Mouse (Mus musculus): ENCODE results near the gene Cacna2d1. TPM values are rescaled to one million over a fixed set of nuclear protein-coding genes. Genes with fewer than 3 reads are reported as not detected.

Cacna2d1 gene
- polyA plus RNA-seq, 1 experiment, result 27.2 TPM

DNA sequence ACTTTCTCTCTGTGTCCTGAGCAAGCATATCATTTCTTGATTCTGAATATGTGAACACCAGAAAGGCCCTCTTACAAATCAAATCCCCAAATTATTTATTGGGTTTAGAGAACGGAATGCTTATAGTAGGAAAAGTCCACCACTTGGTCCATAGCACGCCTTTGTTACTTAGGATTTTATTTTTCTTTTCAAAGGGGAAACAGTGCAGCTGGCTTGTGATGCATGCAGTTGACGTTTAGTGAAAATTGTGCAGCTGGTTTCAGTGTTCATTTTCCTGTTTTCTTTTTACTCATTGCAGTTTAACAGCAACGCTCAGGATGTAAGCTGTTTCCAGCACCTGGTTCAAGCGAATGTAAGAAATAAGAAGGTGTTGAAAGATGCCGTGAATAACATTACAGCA lies 365.1 kb downstream of the Cacna2d1 start:
- Histone ChIP-seq H3K4me3 (no peak overlapping the region), H3K27me3 (ENCODE audit: control insufficient read depth, insufficient read depth, insufficient read length) (no peaks in the 10 kb centered on the region), H3K36me3 (ENCODE audit: control insufficient read depth, insufficient read depth) (peaks cover 18% of the 10 kb centered on the region), H3K79me2 (ENCODE audit: control insufficient read depth, insufficient read depth) (no peaks in the 10 kb centered on the region), H3ac (ENCODE audit: control insufficient read depth, insufficient read length) (no peak overlapping the region), H3K4me2 (ENCODE audit: low read depth) (no peak overlapping the region)
- TF ChIP-seq E2F4 (IDR thresholded peaks at IDR 0.05; ENCODE audit: insufficient read depth) (no peak), REST (IDR thresholded peaks at IDR 0.05; ENCODE audit: insufficient read depth, insufficient read length) (no peak), MYOD1 (IDR thresholded peaks at IDR 0.05; ENCODE audit: control insufficient read depth in 1 of 3, insufficient read length in 2 of 3, low read depth in 2 of 3) (no peak), TCF12 (IDR thresholded peaks at IDR 0.05; ENCODE audit: insufficient read depth, poor library complexity, severe bottlenecking) (no peak), CEBPB (IDR thresholded peaks at IDR 0.05; ENCODE audit: insufficient read depth, poor library complexity, severe bottlenecking) (no peak), USF1 (IDR thresholded peaks at IDR 0.05; ENCODE audit: low read depth) (no peak), MYOG (IDR thresholded peaks at IDR 0.05; ENCODE audit: control insufficient read depth in 1 of 3, insufficient read depth in 1 of 3, insufficient read length in 2 of 3, low read depth in 2 of 3) (no peak), POLR2AphosphoS2 (IDR thresholded peaks at IDR 0.05; ENCODE audit: insufficient read length, low read depth) (no peak), POLR2A (IDR thresholded peaks at IDR 0.05; ENCODE audit: insufficient read length, low read depth) (no peak), TCF3 (IDR thresholded peaks at IDR 0.05; ENCODE audit: insufficient read length, low read depth) (no peak), SRF (IDR thresholded peaks at IDR 0.05; ENCODE audit: control insufficient read depth, insufficient read length, low read depth) (no peak), MAX (IDR thresholded peaks at IDR 0.05; ENCODE audit: low read depth) (no peak)

DNA sequence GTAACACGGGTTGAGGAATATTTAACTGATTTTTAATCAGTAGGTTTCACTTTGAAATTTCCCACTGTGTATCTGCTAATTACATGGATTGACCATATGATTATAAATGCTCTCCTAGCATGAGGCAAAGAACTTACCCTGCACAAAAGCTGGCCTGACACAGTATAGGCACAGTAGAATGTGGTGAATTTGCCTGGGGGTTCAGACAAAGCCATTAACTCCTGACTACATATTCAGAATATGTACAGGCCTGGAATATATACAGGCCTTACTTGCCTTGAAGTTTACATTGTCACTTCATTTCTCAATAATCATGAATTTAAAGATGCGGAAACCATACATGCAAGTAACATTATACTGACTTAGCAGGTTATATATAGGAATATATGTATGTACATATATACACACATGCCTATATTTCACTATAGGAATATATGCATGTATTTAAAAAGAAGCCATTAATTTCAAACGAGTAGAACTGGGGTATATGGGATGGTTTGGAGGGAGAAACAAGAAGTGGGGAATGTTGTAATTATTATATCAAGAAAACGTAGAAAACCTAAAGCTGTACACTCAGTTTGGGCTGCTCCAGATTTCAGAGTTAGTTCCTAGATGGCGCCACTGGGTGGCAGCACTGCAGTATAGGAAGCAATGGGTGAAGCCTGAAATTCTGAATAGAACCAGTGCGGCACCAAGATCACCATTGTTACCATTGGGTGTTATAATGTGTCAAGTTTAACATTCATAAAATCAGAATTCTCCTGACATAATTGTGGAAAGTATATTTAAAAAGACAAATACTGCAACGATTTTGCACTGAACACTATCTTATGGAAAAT lies 374.9 kb downstream of the Cacna2d1 start:
- H3K36me3 ChIP-seq (ENCODE audit: control insufficient read depth, insufficient read depth), result peaks cover 5% of the 10 kb centered on the region
- TF ChIP-seq TCF3 (IDR thresholded peaks at IDR 0.05; ENCODE audit: insufficient read length, low read depth), result no peak
- TF ChIP-seq TCF12 (IDR thresholded peaks at IDR 0.05; ENCODE audit: insufficient read depth, poor library complexity, severe bottlenecking), result no peak
- no peak for TF ChIP-seq REST (IDR thresholded peaks at IDR 0.05; ENCODE audit: insufficient read depth, insufficient read length)
- no peak for TF ChIP-seq MYOG (IDR thresholded peaks at IDR 0.05; ENCODE audit: control insufficient read depth in 1 of 3, insufficient read depth in 1 of 3, insufficient read length in 2 of 3, low read depth in 2 of 3)
- no peak for TF ChIP-seq POLR2AphosphoS2 (IDR thresholded peaks at IDR 0.05; ENCODE audit: insufficient read length, low read depth)
- no peak for TF ChIP-seq MYOD1 (IDR thresholded peaks at IDR 0.05; ENCODE audit: control insufficient read depth in 1 of 3, insufficient read length in 2 of 3, low read depth in 2 of 3)
- TF ChIP-seq E2F4 (IDR thresholded peaks at IDR 0.05; ENCODE audit: insufficient read depth), result no peak
- no peak for TF ChIP-seq MAX (IDR thresholded peaks at IDR 0.05; ENCODE audit: low read depth)
- no peak for TF ChIP-seq SRF (IDR thresholded peaks at IDR 0.05; ENCODE audit: control insufficient read depth, insufficient read length, low read depth)
- TF ChIP-seq CEBPB (IDR thresholded peaks at IDR 0.05; ENCODE audit: insufficient read depth, poor library complexity, severe bottlenecking), result no peak
- no peak for TF ChIP-seq POLR2A (IDR thresholded peaks at IDR 0.05; ENCODE audit: insufficient read length, low read depth)
- no peak for TF ChIP-seq USF1 (IDR thresholded peaks at IDR 0.05; ENCODE audit: low read depth)
- H3ac ChIP-seq (ENCODE audit: control insufficient read depth, insufficient read length), result no peak overlapping the region
- no peak overlapping the region for H3K4me2 ChIP-seq (ENCODE audit: low read depth)
- H3K27me3 ChIP-seq (ENCODE audit: control insufficient read depth, insufficient read depth, insufficient read length), result no peaks in the 10 kb centered on the region
- H3K79me2 ChIP-seq (ENCODE audit: control insufficient read depth, insufficient read depth), result no peaks in the 10 kb centered on the region
- no peak overlapping the region for H3K4me3 ChIP-seq

DNA sequence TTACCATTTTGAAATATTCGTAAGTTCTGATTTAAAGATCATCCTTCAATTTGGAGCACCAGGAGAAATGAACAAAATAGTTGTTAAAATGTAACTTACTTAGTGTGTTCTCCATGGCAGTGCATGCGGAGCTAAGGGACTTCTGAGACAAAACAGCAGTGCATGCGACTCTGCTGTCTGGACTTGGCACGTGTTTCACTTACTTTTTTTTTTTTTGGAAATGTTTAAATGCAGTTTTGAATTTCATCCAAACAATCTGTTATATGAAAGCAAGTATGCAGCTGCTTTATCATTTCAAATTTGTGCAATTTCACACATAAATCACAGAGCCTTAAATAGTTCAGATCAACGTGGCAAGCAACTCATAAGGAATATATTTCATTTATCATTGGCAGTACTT lies 379.8 kb downstream of the Cacna2d1 start:
- Histone ChIP-seq H3ac (ENCODE audit: control insufficient read depth, insufficient read length) (no peak overlapping the region), H3K27me3 (ENCODE audit: control insufficient read depth, insufficient read depth, insufficient read length) (no peaks in the 10 kb centered on the region), H3K4me3 (no peak overlapping the region), H3K79me2 (ENCODE audit: control insufficient read depth, insufficient read depth) (no peaks in the 10 kb centered on the region), H3K36me3 (ENCODE audit: control insufficient read depth, insufficient read depth) (peaks cover 24% of the 10 kb centered on the region), H3K4me2 (ENCODE audit: low read depth) (no peak overlapping the region)
- TF ChIP-seq MAX (IDR thresholded peaks at IDR 0.05; ENCODE audit: low read depth) (no peak), CEBPB (IDR thresholded peaks at IDR 0.05; ENCODE audit: insufficient read depth, poor library complexity, severe bottlenecking) (0 out of 2 replicates have a peak, but pooled peaks have one; percentile 6)

DNA sequence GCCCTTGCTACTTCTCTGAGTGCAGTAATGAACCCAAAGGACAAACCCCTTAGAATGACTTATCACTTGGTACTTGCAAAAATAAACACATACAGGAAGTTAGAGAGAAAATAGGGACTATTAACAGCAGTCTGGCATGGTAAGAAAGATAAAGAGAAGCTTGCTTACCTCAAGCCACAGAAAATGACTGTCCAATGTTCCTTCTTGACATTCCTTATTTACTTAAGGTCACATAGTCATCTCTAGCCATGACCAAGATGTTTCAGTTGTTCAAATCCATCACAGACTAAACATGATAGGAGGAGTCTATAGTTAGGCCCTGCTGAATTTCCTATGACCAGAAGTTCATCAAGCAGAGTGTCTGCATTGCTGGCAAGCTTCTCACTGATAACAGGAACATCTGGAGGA lies 381.5 kb downstream of the Cacna2d1 start:
- no peak for TF ChIP-seq MAX (IDR thresholded peaks at IDR 0.05; ENCODE audit: low read depth)
- no peak for TF ChIP-seq POLR2AphosphoS2 (IDR thresholded peaks at IDR 0.05; ENCODE audit: insufficient read length, low read depth)
- TF ChIP-seq TCF3 (IDR thresholded peaks at IDR 0.05; ENCODE audit: insufficient read length, low read depth), result no peak
- TF ChIP-seq POLR2A (IDR thresholded peaks at IDR 0.05; ENCODE audit: insufficient read length, low read depth), result no peak
- no peak for TF ChIP-seq MYOD1 (IDR thresholded peaks at IDR 0.05; ENCODE audit: control insufficient read depth in 1 of 3, insufficient read length in 2 of 3, low read depth in 2 of 3)
- TF ChIP-seq SRF (IDR thresholded peaks at IDR 0.05; ENCODE audit: control insufficient read depth, insufficient read length, low read depth), result no peak
- no peak for TF ChIP-seq USF1 (IDR thresholded peaks at IDR 0.05; ENCODE audit: low read depth)
- no peak for TF ChIP-seq E2F4 (IDR thresholded peaks at IDR 0.05; ENCODE audit: insufficient read depth)
- TF ChIP-seq REST (IDR thresholded peaks at IDR 0.05; ENCODE audit: insufficient read depth, insufficient read length), result no peak
- TF ChIP-seq CEBPB (IDR thresholded peaks at IDR 0.05; ENCODE audit: insufficient read depth, poor library complexity, severe bottlenecking), result no peak
- TF ChIP-seq TCF12 (IDR thresholded peaks at IDR 0.05; ENCODE audit: insufficient read depth, poor library complexity, severe bottlenecking), result no peak
- TF ChIP-seq MYOG (IDR thresholded peaks at IDR 0.05; ENCODE audit: control insufficient read depth in 1 of 3, insufficient read depth in 1 of 3, insufficient read length in 2 of 3, low read depth in 2 of 3), result no peak
- H3K4me2 ChIP-seq (ENCODE audit: low read depth), result no peak overlapping the region
- H3ac ChIP-seq (ENCODE audit: control insufficient read depth, insufficient read length), result no peak overlapping the region
- H3K79me2 ChIP-seq (ENCODE audit: control insufficient read depth, insufficient read depth), result no peaks in the 10 kb centered on the region
- peaks cover 35% of the 10 kb centered on the region for H3K36me3 ChIP-seq (ENCODE audit: control insufficient read depth, insufficient read depth)
- no peak overlapping the region for H3K4me3 ChIP-seq
- no peaks in the 10 kb centered on the region for H3K27me3 ChIP-seq (ENCODE audit: control insufficient read depth, insufficient read depth, insufficient read length)
